Mouse (Mus musculus) limb, embryonic 11.5 days (tissue): ENCODE data around the gene Fam184a. TPM values are rescaled to one million over a fixed set of nuclear protein-coding genes. Genes with fewer than 3 reads are reported as not detected.
A peak's percentile ranks its signal among the peaks of the same experiment; 100 is the strongest.
"Not testable (repeated sequence)": the region's sequence is repeated elsewhere in the genome, so short reads cannot be mapped to it uniquely, and the experiment has no call there.

Experiments
- ATAC-seq: fragments of 200-750 bp; cut with Nextera tagmentation; 2 replicates; pipeline ENCODE4 v1.8.0; 2017; ENCODE audit warnings: low read depth; ENCODE audit not compliant: insufficient number of reproducible peaks, low FRiP score, low TSS enrichment
- DNase-seq: peaks from one replicate; pipeline ENCODE4 v3.0.0-alpha.2; 2015; ENCODE audit warnings: low spot score
- H3K27ac ChIP-seq: fragments of 300-500 bp; sonication (generic); replicated peaks from 2 replicates; pipeline ENCODE4 v1.5.1; 2014; ENCODE audit warnings: low read depth, mild to moderate bottlenecking, low read length
- H3K27me3 ChIP-seq: fragments of 300-500 bp; sonication (generic); 2 replicates; pipeline ENCODE4 v1.6.1; 2014; ENCODE audit warnings: mild to moderate bottlenecking, low read length, mixed read lengths; ENCODE audit not compliant: control insufficient read depth, insufficient read depth
- H3K36me3 ChIP-seq: fragments of 300-500 bp; sonication (generic); 2 replicates; pipeline ENCODE4 v1.6.1; 2014; ENCODE audit warnings: mild to moderate bottlenecking, low read length, moderate library complexity, mixed read lengths; ENCODE audit not compliant: control insufficient read depth, insufficient read depth
- H3K4me1 ChIP-seq: fragments of 300-500 bp; sonication (generic); 2 replicates; pipeline ENCODE4 v1.6.1; 2014; ENCODE audit warnings: low read length, mixed read lengths; ENCODE audit not compliant: control insufficient read depth, insufficient read depth
- H3K4me2 ChIP-seq: fragments of 300-500 bp; sonication (generic); 2 replicates; pipeline ENCODE4 v1.6.1; 2014; ENCODE audit warnings: low read depth, mild to moderate bottlenecking, moderate library complexity; ENCODE audit not compliant: severe bottlenecking
- H3K4me3 ChIP-seq: fragments of 300-500 bp; sonication (generic); 2 replicates; pipeline ENCODE4 v1.5.1; 2014; ENCODE audit warnings: low read depth, low read length
- H3K9ac ChIP-seq: fragments of 300-500 bp; sonication (generic); 2 replicates; pipeline ENCODE4 v1.6.1; 2014; ENCODE audit warnings: mild to moderate bottlenecking, low read length
- H3K9me3 ChIP-seq: fragments of 300-500 bp; sonication (generic); 2 replicates; pipeline ENCODE4 v1.6.1; 2016; ENCODE audit warnings: low read length; ENCODE audit not compliant: control insufficient read depth
- WGBS: fragments of 180-500 bp; shearing (Covaris S2); extraction: QIAGEN DNeasy Blood & Tissue Kit; methylation state at CpG from one replicate; pipeline ENCODE4 v1.1.7; 2014; 5-methylcytosine and 5-hydroxymethylcytosine counted together
- polyA plus RNA-seq: library from polyadenylated mRNA; unstranded; fragments of >200 nt; fragmentation: Nextera tagmentation; extraction: Ambion mirVana; gene quantifications from 2 replicates; pipeline ENCODE4 v1.2.1, GENCODE M21; 2014

Fam184a gene
- polyA plus RNA-seq, 1 experiment from 2014 or later: 5.7 TPM

- Histone ChIP-seq H3K27me3 (no peaks in the 10 kb centered on the region), H3K4me3 (no peak overlapping the region), H3K9ac (no peak overlapping the region), H3K4me2 (no peak overlapping the region), H3K36me3 (no peaks in the 10 kb centered on the region), H3K27ac (no peak overlapping the region), H3K4me1 (no peaks in the 10 kb centered on the region), H3K9me3 (no peaks in the 10 kb centered on the region)
- ATAC-seq (no peak), DNase-seq (no peak)
- WGBS: 84% methylated on average over 13 of the region's 13 CpGs
Measured at GRCm38 (mm10) chr10:53635246-53635971, 115.5 kb downstream of the Fam184a start.

GRCm38 (mm10) chr10:53634160-53634559 is 116.8 kb downstream of the Fam184a start:
- DNase-seq (no peak), ATAC-seq (no peak)
- H3K4me2 ChIP-seq: no peak overlapping the region
- no peak overlapping the region for H3K4me3 ChIP-seq
- H3K9me3 ChIP-seq: no peaks in the 10 kb centered on the region
- H3K9ac ChIP-seq: no peak overlapping the region
- no peaks in the 10 kb centered on the region for H3K27me3 ChIP-seq
- WGBS: 87% methylated on average over 10 of the region's 10 CpGs
- H3K4me1 ChIP-seq: no peaks in the 10 kb centered on the region
- H3K27ac ChIP-seq: no peak overlapping the region
- no peaks in the 10 kb centered on the region for H3K36me3 ChIP-seq

GRCm38 (mm10) chr10:53630339-53630738 is 120.6 kb downstream of the Fam184a start, which contains the start of gene Mcm9:
Gene Mcm9, minus strand, starts transcription at chr10:53630439.
- ATAC-seq: not testable (repeated sequence)

GRCm38 (mm10) chr10:53629918-53630250 is 121.0 kb downstream of the Fam184a start:
- H3K4me3 ChIP-seq: peak overlapping the region; percentile 68
- DNase-seq: peak; percentile 99
- H3K36me3 ChIP-seq: no peaks in the 10 kb centered on the region
- H3K4me2 ChIP-seq: peak overlapping the region; percentile 41; the same call in 1 of the 2 replicates
- peak overlapping the region; percentile 79 for H3K9ac ChIP-seq
- peak; percentile 97 for ATAC-seq
- H3K9me3 ChIP-seq: no peaks in the 10 kb centered on the region
- 0 out of 2 replicates have a peak, but pooled peaks cover 2% of the 10 kb centered on the region for H3K4me1 ChIP-seq
- H3K27ac ChIP-seq: peak overlapping the region; percentile 95
- under 1% methylated on average over 35 of the region's 35 CpGs for WGBS
- H3K27me3 ChIP-seq: no peaks in the 10 kb centered on the region

More at GRCm38 (mm10) chr10:53630339-53630738, 120.6 kb downstream of the Fam184a start, which contains the start of gene Mcm9:
- not testable (repeated sequence) for H3K4me1 ChIP-seq, DNase-seq, H3K9me3 ChIP-seq, H3K27me3 ChIP-seq, H3K36me3 ChIP-seq
- WGBS: 51% methylated on average over 10 of the region's 10 CpGs
- Histone ChIP-seq H3K9ac (peak within 1 kb of the TSS; percentile 79), H3K27ac (peak within 1 kb of the TSS; percentile 95), H3K4me3 (peak within 1 kb of the TSS; percentile 68), H3K4me2 (peak within 1 kb of the TSS; percentile 41; the same call in 1 of the 2 replicates)

- under 1% methylated on average over 67 of the region's 67 CpGs for WGBS
- no peaks in the 10 kb centered on the region for H3K9me3 ChIP-seq
- peak overlapping the region; percentile 41 for H3K4me2 ChIP-seq
- H3K36me3 ChIP-seq: no peaks in the 10 kb centered on the region
- ATAC-seq (peak; percentile 80), DNase-seq (peak; percentile 95)
- peak overlapping the region; percentile 68 for H3K4me3 ChIP-seq
- H3K4me1 ChIP-seq: 0 out of 2 replicates have a peak, but pooled peaks cover 2% of the 10 kb centered on the region
- H3K27me3 ChIP-seq: no peaks in the 10 kb centered on the region
- peak overlapping the region; percentile 79 for H3K9ac ChIP-seq
- peak overlapping the region; percentile 95 for H3K27ac ChIP-seq
Measured at GRCm38 (mm10) chr10:53629247-53629917, 121.5 kb downstream of the Fam184a start.

GRCm38 (mm10) chr10:53615850-53616616 is 134.9 kb downstream of the Fam184a start:
- no peaks in the 10 kb centered on the region for H3K9me3 ChIP-seq
- H3K27me3 ChIP-seq: no peaks in the 10 kb centered on the region
- no peak for ATAC-seq
- DNase-seq: peak; percentile 12
- WGBS: 93% methylated on average over 8 of the region's 8 CpGs
- H3K27ac ChIP-seq: no peak overlapping the region
- no peaks in the 10 kb centered on the region for H3K4me1 ChIP-seq
- H3K4me3 ChIP-seq: no peak overlapping the region
- H3K4me2 ChIP-seq: no peak overlapping the region
- H3K36me3 ChIP-seq: peaks cover 8% of the 10 kb centered on the region; the same call in 1 of the 2 replicates
- H3K9ac ChIP-seq: no peak overlapping the region

GRCm38 (mm10) chr10:53613955-53614354 is 137.0 kb downstream of the Fam184a start:
- Histone ChIP-seq H3K27ac (no peak overlapping the region), H3K9ac (no peak overlapping the region), H3K27me3 (no peaks in the 10 kb centered on the region), H3K4me2 (no peak overlapping the region), H3K36me3 (peaks cover 11% of the 10 kb centered on the region; the same call in 1 of the 2 replicates), H3K4me1 (no peaks in the 10 kb centered on the region), H3K9me3 (no peaks in the 10 kb centered on the region), H3K4me3 (no peak overlapping the region)
- ATAC-seq: no peak
- WGBS: 90% methylated on average over 1 of the region's 1 CpGs
- peak; percentile 1 for DNase-seq

- ATAC-seq (no peak), DNase-seq (peak; percentile 17)
- peaks cover 15% of the 10 kb centered on the region; the same call in 1 of the 2 replicates for H3K36me3 ChIP-seq
- H3K4me3 ChIP-seq: no peak overlapping the region
- no peak overlapping the region for H3K9ac ChIP-seq
- no peak overlapping the region for H3K27ac ChIP-seq
- no peaks in the 10 kb centered on the region for H3K4me1 ChIP-seq
- 94% methylated on average over 1 of the region's 1 CpGs for WGBS
- no peaks in the 10 kb centered on the region for H3K27me3 ChIP-seq
- H3K9me3 ChIP-seq: no peaks in the 10 kb centered on the region
- H3K4me2 ChIP-seq: no peak overlapping the region
Measured at GRCm38 (mm10) chr10:53612172-53612571, 138.8 kb downstream of the Fam184a start.
